Mouse (Mus musculus): ENCODE measurements at regions not wholly inside any gene's neighbourhood (a gene's known extent, or its start where the extent isn't known, plus 50 kb on each side); places are given as distances from the start of the nearest gene placed in this dataset.
"Not testable (repeated sequence)": the region's sequence is repeated elsewhere in the genome, so short reads cannot be mapped to it uniquely, and the experiment has no call there.

DNA sequence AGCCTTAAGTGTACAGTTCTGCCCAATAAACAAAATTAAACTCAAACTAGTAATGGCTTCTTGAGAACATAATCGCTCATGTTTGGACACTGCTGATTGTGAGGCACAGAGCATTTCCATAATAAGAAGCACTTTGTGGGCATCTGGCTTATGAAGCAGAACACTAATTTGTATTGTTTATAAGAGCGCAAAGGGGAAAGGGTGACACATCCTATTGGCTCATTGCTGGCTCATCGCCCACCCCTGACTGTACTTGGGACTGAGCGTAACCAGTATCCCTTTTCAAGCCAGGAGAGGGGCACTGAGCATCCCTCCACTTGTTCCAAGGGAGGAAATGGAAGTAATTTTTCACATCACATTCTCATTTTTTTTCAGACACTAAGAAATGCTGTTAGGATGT, 288.0 kb downstream of the Sfmbt2 start:
- DNase-seq, result no peak

DNA sequence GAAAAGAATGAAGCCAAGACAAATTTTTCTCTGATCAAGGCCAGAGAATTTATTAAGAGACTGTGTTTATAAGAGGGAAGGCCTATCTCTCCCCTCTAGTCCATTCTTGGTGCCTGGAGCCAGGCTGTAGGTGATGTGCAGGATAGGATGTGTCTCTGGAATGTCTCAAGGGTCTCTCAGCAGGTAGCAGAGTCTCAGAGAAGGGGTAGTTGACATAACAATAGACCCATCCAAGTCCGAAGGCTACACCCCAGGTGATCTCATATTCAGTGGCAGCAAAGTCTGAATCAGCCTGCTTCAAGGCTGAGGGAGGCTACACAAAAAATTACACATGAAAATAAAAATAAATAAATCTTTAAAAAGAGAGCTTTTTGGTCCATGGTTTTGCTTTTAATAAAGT, 297.6 kb downstream of the Sfmbt2 start:
- not testable (repeated sequence) for DNase-seq

DNA sequence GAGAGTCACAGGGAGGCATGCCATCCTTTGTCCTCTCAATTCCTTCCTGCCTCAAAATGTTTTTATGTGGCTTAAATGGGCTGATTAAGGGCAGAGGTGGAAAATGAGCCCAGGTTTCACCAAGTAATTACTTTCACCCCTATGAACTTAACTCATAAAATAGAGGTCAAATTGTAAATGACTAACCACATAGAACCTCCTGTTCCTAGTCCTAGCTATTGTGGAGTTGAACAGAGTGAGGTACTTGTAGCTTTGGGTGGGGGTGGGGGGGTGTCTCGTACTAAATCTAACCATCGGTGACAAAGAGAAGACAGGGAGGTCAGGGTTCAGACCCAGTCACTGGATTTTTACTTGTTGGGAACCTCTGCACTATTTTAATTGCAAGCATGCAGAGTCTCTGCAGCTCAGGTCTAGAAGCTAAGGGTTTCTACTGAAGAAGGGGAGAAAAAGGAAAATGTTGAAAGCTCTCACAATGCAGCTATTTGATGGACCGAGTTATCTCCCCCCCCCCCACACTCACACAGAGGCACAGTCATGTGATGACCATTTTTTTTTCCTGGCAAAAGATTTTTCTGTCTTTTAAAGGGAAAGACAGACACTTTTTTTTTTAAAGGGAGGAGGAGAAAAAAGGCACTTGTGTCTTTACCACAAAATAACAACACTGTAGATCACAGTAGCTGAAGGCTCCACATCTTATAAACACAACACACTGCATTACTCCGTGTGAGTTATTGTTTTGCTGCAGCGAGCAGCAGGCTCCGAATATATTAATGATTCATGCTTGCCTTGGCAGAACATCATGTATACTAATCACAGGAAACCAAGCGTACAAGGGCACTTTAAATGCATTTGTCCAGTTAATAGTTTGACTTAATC, 300.4 kb downstream of the Sfmbt2 start:
- no peak for DNase-seq

DNA sequence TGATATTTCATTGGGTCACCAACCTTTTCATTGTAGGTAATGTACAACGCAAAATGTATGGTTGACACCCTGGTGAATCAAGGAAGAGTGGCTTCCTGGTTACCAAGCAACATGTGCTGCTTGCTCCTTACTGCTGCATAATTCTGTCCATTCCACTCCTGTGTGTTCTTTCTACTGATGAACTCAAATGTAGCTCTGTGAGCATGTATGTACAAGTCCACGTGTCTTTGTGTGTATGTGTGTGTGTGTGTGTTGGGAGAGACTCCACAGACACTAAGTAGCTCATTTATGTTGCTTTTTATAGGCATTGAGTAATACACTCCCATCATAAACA, 301.0 kb downstream of the Sfmbt2 start:
- DNase-seq, result no peak

DNA sequence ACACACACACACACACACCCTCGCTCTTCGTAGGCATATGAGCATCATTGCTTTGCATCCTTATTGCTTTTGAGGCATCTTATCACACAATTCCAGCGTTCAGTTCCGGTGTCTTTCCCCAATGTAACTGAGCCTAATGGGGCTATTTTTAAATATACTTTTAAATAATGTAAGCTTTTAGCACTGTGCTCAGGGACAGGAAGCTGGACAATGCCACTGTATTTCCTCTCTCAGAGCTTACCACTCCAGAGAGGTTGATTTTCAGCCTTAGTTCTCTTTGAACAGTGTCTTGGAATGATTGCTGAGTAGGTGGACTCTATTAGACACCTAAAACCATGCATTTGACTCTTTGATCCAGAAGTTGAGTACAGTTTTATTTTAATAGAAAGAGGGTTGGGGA, 301.9 kb downstream of the Sfmbt2 start:
- no peak for DNase-seq

DNA sequence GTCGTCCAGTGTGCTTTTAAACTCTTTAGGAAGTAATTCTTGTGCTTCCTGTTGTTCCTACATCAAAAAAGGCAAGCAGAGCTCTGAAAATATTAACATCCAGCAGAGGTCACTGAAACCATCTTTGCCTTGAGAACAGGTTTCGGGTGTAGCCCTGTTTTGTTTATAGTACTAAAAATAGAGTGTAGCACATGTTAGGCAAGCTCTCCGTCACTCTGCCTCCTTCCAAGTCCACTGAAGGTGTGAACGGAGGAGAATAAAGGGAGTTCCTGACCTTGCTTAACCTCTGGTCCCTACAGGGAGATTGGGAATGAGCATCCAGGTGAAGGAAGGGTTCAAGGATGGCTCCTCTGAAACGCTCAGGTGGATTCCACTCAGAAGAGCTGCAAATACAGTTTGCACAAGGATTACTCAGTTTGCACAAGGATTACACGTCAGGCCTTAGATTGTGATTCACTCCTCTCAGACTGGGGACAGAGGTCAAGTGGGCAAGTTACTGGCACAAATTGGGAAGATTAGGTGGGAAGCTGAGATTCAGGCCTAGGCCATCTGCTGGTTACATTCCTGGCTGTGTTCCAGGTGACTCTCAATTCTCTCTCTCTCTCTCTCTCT, 304.5 kb downstream of the Sfmbt2 start:
- no peak for DNase-seq

DNA sequence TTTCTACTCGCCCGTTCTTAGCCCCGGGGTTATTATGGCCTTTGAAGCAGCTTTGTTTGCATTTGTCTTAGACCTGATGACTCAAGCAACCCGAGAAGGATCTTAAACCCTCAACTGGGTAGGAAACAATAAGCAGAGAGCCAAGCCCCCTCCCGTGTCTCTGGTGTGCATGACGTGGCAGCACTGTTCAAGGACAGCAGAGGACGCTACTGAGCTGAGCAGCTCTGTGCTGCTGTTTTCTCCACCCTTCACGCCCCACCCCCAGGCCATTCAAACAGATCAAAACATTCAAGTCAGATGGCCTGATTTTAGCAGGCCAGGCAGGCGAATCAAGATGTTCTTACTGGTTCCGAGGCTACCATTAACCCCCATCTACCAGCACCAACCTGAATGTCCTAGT, 331.1 kb downstream of the Sfmbt2 start:
- DNase-seq, result no peak

DNA sequence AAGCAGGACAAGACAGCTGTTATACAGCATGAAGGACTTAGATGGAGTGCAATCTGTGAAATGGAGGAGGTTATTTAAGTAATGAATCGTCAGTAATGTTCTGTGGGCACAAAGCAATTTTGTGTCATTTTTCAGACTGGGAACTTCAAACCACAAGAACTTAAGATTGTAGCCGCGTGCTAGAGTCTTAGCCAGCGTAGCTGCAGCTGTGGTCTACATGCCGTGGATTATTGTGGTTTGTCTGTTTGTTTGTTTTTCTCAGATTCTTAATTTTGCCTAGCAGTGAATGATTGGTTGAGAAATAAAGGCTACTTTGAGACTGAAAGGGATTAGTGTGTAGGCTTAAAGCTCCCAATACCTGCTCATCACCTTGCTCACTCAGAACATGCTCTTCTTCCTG, 348.1 kb downstream of the Sfmbt2 start:
- DNase-seq, result no peak

DNA sequence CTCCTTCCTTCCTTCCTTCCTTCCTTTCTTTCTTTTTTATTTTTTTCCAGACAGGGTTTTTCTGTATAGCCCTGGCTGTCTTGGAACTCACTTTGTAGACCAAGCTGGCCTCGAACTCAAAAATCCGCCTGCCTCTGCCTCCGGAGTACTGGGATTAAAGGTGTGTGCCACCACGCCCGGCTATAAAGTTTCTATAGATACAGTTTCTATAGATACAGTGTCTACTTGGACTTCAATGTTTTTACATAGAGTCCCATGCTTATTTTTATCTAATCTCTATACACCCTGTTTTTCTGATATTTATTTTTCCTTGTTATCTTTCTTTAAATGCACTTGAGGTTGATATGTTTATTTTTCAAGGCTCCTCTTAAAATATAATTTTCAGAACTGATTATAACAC, 364.0 kb downstream of the Sfmbt2 start:
- not testable (repeated sequence) for DNase-seq

DNA sequence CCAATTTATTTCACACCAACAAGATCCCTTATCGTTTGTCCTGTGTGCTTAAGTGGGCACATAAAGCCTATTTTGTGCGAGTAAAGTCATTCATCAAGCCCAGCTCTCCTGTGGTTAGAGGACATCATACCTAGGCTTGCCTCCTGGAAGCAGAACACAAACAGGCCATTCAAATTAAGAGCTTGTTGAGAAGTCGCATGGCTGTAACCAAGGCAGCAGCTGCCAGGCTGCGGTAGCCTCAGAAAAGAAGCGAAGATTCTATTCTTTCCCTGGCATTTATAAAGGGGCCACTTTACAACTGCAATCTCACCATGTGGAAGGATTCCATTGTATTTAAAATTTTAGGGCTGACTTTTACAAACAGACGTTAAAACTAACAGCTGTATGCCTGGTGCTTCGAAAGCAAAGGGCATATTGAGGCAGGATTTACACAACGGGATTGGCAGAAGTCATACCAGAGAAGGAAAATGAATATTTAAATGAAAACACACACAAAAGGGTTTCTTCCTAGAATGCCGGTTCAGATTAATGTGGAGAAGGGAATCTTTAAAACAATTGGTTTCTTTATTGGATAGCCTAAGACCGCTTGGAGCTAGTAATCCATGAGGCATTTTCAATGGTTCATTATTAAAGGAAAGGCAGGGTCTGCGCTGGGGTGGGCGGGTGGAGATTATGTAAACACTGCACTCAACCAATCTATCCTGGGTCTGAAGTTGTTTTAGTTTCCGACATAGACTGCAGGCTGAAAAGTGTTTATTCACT, 366.6 kb downstream of the Sfmbt2 start:
- no peak for DNase-seq

DNA sequence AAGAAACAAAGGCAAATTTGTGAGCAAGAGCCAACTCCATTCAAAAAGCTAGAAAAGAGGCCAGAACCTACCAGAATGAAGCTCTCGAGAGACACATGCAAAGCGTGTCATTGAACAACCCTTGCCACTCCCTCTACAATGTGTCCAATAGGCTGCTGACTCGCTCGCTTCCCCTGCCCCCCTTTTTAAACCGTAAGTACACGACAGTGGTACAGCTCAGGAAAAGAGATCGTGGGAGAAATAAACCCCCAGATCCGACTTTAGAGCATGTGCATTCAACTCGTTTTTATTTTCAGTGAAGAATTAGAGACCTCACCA, 367.1 kb downstream of the Sfmbt2 start:
- no peak for DNase-seq

DNA sequence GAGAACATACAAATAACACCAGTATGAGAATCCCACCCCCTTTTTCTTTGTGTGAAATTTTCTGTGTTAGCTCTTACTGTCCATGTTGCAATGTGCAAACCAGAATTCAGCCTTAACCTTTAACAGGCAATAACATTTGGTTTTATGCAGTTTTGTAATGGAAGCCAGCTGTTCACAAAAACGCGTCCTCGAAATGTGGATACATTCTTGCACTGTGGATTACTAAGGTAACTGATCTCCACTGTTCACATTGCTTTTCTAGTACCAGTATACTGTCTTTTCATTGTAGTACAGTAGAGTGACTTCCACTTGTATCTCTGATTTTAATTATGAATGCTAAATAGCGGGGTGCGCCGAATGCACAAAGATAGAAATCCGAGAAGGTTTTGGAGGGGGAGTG, 374.8 kb downstream of the Sfmbt2 start:
- DNase-seq, result no peak

DNA sequence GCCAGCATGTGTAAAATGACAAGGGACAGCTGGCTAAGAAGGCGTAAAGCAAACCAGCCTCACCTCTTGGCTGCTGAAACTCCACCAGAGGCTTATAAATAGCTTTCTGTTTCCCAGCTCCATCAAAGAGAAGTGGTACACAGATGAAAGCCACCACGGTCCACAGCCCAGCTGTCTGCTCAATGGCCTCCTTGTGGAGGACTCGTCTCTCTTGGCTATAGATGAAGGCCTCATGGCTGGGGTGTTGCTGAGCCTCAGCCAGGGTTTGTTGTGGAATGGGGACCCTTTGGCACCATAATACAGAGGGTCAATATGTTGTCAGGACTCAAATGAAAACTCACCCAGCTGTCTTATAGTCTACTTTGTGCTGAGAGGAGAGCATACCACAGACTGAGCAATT, 385.1 kb downstream of the Sfmbt2 start:
- DNase-seq, result no peak

DNA sequence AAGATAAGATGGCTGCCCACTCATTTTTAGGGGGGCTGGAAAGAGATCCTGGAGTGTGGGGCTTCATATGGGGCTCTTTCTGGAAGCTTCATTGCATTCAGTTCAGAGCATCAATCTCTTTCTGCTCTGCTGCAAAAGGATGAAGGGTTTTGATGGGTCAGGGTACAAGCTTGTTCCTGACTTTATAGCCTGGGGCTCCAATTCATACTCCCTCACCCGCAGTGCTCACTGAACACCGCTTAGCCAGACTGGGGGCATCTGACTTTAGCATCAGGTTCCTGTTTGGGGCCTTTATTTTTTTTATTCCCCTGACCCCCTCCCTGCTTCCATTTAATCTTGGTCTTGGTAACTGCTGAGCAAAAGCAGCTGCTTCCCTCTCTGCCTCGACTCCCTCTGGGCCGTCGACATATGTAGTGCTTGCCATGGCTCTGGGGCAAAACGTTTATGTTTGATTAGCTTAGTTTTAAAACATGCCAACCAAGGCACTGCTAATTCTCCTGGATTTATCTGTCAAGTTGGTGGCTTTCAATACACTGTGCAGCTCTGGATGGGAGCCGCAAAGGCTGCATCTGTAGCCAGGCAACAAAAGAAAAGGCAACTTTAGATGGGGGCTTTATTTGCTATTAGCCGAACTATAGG, 387.0 kb downstream of the Sfmbt2 start:
- DNase-seq, result peak; percentile 59

DNA sequence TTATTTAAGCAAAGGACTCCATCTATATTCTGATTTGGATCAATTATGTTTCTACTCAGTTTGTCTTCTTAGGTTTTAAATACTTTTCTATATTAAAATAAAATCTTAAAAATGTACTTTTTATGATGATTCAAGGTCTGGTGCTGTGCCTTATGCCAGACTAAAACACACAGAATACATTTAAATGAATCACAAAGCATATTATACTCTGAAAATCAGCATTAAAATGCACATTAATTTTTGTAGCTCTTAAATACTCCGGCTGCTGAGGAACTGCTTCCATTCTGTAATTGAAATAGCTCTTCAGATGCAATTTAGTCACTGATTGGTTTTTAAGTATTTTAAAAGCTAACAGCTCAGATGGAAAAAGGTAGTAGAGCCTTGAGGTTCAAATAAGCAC, 387.6 kb downstream of the Sfmbt2 start:
- DNase-seq, result no peak

DNA sequence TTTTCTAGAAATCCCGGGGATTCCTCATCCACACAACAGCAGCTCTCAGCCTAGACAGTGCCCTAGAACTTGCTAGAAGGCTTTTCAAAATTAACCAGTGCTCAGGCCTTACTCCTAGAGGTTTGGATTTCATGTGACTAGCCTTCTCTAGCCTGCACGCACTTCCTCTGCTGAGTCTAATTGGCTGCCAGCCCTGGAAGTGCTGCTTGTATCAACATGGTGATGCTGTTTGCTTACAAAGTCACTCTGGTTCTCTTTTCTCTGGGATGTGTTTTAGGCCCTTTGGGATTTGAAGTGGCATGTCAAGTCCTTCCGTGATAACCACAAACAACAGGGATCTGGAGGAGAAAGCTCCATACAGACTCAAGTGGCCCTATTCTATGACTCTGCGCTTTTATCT, 391.9 kb downstream of the Sfmbt2 start:
- peak; percentile 83 for DNase-seq

DNA sequence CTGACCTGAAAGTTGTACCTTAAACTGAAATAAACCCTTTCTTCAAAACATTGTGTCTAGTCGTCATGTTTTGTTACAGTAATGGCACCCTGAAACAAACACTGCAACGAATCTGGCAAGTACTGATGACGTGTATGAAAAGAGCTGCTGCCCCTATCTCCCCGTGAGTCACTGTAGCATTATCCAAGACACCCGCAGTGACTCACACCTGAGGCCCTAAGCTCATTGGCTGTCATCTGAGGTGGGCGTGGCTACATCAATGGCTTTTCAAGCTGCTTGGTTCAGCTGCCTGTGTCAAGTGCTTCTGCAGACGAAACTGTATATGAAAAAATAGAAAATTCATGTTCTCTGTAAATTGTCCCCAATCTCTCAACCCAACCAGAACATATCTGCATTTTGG, 388.8 kb upstream of the Prkcq start:
- no peak for DNase-seq

DNA sequence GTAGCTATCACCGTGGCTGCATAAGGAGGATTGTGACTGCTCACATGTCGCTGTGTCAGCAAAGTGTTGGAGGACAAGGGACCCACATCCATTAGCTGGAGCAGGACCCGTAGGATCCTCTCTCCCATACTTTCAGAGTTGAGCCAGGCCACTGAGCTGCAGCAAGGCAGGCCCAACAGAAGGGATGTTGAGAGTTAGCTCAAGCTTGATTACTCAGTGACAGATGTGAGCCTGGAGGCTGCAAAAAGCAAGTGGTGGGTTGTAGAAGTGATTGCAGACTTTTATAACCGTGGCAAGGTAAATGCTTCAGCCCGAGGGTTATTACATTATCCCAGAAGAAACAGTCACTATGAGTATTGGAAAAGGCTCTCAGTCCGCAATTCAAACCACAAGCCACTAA, 388.3 kb upstream of the Prkcq start:
- DNase-seq, result no peak

DNA sequence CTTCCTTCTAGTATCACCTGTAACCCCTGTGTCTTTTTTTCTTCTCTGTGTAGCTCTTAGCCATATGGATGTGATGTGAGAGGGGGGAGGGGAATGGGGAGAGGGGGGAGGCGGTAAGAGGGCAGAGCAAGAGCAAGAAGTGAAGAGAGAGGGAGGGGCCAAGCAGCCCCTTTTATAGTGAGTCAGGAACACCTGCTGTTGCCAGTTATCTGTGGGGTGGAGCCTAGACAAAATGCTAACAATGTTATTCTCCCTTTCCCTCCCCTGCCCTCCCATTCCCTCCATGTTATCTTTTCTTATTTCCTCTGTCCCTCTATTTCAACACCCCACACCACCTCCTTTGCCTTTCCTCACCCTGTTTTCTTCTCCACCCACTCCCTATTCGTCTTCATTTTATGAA, 387.6 kb upstream of the Prkcq start:
- DNase-seq, result no peak

DNA sequence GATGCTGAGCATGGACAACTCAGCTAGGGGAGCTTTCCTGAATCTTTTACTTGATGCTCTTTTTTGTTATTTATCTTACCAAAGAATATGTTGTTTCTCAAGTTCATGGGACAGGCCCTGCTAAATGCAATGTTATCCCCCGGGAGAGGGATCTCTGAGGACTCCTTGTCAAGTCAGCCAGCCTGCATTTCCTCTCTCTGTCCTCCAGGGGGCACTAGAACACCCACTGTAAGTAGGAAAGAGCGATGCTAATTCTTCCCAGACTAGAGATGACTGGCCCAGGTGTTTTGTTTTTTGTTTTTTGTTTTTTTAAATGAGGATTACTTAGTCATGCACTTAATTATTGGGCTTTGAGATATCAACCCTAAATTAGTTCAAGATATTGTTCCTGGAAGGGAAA, 386.8 kb upstream of the Prkcq start:
- peak; percentile 92 for DNase-seq

DNA sequence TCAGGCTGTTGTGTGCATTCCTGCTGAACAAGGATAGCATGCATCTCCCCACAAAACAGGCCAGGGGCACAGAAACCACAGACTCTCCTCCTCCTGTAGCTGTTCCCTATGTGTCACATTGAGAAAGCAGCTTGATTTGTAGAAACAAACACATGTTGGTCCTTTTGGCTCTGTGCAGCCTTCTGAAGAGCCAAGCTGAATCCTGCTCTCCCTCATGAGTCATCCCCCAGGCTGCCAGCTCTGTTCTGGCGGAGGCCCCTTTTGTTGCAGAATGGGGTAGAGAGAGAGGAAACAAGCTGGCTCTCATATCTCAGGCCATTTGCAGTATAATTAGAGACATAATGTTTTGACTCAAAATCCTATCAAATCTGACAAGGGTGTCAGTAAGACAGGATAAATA, 383.4 kb upstream of the Prkcq start:
- peak; percentile 97 for DNase-seq

DNA sequence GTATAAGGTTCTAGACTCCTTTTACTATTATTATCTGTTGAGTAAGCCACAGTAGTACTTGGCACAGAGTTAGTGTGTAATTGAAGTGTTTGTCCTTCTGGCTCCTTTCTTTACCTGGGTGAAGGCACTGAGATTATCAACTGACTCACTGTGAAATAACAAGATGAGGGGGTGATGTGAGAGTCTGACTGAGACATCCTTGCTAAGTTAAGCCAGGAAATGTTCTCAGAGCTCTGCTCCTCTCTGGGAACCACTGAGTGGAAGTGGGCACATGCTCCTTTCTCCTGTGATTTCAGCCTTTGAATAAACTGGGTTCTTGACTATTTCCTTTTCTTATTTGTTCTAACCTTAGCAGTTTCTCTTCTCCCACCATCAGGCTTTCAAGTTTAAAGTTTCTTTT, 380.7 kb upstream of the Prkcq start:
- DNase-seq, result no peak

DNA sequence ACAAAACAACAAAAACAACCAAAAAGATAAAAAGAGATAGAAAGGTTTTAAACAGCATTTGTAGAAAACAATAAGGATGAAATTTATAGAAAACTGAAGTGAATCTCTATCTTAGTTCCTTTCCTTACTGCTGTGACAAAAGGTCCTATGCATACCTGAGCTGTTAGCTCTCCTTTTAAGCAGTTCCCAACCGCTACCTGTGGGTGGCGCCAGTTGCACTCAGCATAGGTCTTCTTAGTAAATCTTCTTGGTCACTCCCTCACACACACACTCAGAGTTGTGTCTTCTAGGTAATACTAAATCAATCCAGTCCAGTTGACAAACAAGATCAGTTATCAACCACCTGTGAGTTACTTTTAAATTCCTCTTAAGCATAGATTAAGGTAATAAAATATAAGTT, 355.5 kb upstream of the Prkcq start:
- DNase-seq, result no peak
